Mouse (Mus musculus): ENCODE measurements around the gene Stat2.

GRCm38 (mm10) chr10:128237807-128238480, 32.4 kb upstream of the Stat2 start:
- TF ChIP-seq CTCF (IDR thresholded peaks at IDR 0.05; ENCODE audit: extremely low read depth, insufficient read length, insufficient replicate concordance, low read depth, low read length) (no peak), POLR2A (IDR thresholded peaks at IDR 0.05; ENCODE audit: low read depth, low read length) (no peak)
